Mouse (Mus musculus) testis, postnatal 10 days (tissue): ENCODE measurements at regions not wholly inside any gene's neighbourhood (a gene's known extent, or its start where the extent isn't known, plus 50 kb on each side); places are given as distances from the start of the nearest gene placed in this dataset.

ENCODE experiments used
- DNase-seq: peaks from one replicate; pipeline ENCODE4 v3.0.0; 2021; ENCODE audit warnings: low spot score

DNA sequence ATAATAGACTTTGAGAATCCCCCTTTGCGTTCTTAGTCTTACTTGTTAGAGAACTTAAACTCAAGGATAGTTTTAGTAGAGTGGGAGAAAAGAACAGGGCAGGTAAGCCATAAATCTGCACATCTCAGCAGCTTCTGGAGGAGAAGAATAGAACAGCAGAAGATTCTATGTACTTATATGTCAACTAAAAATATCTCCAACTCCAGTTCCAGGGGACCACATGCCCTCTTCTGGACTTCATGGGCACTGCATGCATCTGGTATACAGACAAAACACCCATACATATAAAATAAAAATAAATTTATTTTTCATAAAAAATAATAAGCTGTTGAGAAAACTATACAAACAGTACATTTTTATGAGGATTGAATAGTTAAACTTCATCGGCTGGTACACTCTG, 196.4 kb downstream of the Mettl4 start:
- peak; percentile 54 for DNase-seq

GRCm38 (mm10) chr17:94528765-94529164, 221.1 kb downstream of the Mettl4 start:
- no peak for DNase-seq
